17 mouse cellular contexts compared by ENCODE assay signal in genomic region chr8:13180408-13180807, GRCm38 (mm10). TPM values are rescaled to one million over a fixed set of nuclear protein-coding genes. Genes with fewer than 3 reads are reported as not detected.
A peak's percentile ranks its signal among the peaks of the same experiment; 100 is the strongest.
DNase-seq lines count a peak whose midpoint lies in the region; ATAC-seq and TF ChIP-seq lines count a peak whose summit lies in the region.
"Had no signal": no experiment of that assay in that cellular context is flagged by ENCODE, and none has a peak within 500 bp of the region (broad histone marks: within the 10 kb centered on the region; RNA-seq: fewer than 3 reads in every experiment).

No protein-coding gene starts in this region.

- no peak for TF ChIP-seq CTCF in gastrocnemius, adult 2 months (IDR thresholded peaks at IDR 0.05)

- H3K4me3 ChIP-seq in gastrocnemius, adult 2 months: peak overlapping the region; percentile 28
- no peak overlapping the region for H3K4me3 ChIP-seq in heart, embryonic 12.5 days
- no peak overlapping the region for H3K4me3 ChIP-seq in heart, embryonic 16.5 days (ENCODE audit: low read length)
- H3K4me3 ChIP-seq: embryonic facial prominence, embryonic 10.5 days; forebrain, embryonic 13.5 days; hindbrain, embryonic 10.5 days; intestine, embryonic 15.5 days had no signal

- intact Hi-C loops in gastrocnemius, adult 2 months (cut with DNase I): no loop called here
- intact Hi-C loops in gastrocnemius, postnatal 14 days (cut with DNase I; ENCODE audit: low total_unique reads): no loop called here
- intact Hi-C loops in heart, postnatal 25 days (cut with DNase I): no loop called here
- intact Hi-C loops in heart, postnatal 14 days (cut with DNase I): no loop called here

- whole genome bisulfite sequencing in heart, embryonic 12.5 days: 80% methylated on average over 9 of the region's 9 CpGs
- WGBS in heart, embryonic 16.5 days: 68% methylated on average over 9 of the region's 9 CpGs

- ATAC-seq in heart, embryonic 12.5 days (ENCODE audit: insufficient number of reproducible peaks, low FRiP score): no peak
- no peak for ATAC-seq in heart, embryonic 16.5 days (replicated peaks; ENCODE audit: extremely low read depth, insufficient read depth, low FRiP score)
- ATAC-seq: forebrain, embryonic 13.5 days; intestine, embryonic 15.5 days had no signal

- peak; percentile 48 for DNase-seq in gastrocnemius, adult 2 months
- DNase-seq in gastrocnemius, postnatal 14 days: no peak
- DNase-seq in heart, postnatal 25 days (ENCODE audit: low spot score): no peak
- DNase-seq in heart, postnatal 14 days: no peak
- peak; percentile 42 for DNase-seq in lung, postnatal 36 days
- no peak for DNase-seq in lung, postnatal 14 days
- DNase-seq: adrenal gland, postnatal 25 days; cerebellum, adult 2 months; forebrain, postnatal 0 days; kidney, adult 8-10 months had no signal

- no peaks in the 10 kb centered on the region for H3K27me3 ChIP-seq in heart, embryonic 12.5 days (replicated peaks)
- H3K27me3 ChIP-seq in heart, embryonic 16.5 days (ENCODE audit: control insufficient read depth, insufficient read depth, low read length): no peaks in the 10 kb centered on the region
- H3K27me3 ChIP-seq: forebrain, embryonic 13.5 days; intestine, embryonic 15.5 days had no signal

- H3K9me3 ChIP-seq in heart, embryonic 12.5 days (replicated peaks): no peaks in the 10 kb centered on the region
- no peaks in the 10 kb centered on the region for H3K9me3 ChIP-seq in heart, embryonic 16.5 days (replicated peaks; ENCODE audit: control insufficient read depth, low read length)
- H3K9me3 ChIP-seq: embryonic facial prominence, embryonic 10.5 days; forebrain, embryonic 13.5 days; hindbrain, embryonic 10.5 days; intestine, embryonic 15.5 days had no signal

- no peak overlapping the region for H3K4me2 ChIP-seq in heart, embryonic 12.5 days
- H3K4me2 ChIP-seq in heart, embryonic 16.5 days (ENCODE audit: low read depth, low read length): no peak overlapping the region
- H3K4me2 ChIP-seq: forebrain, embryonic 13.5 days; hindbrain, embryonic 14.5 days; intestine, embryonic 15.5 days had no signal

- H3K9ac ChIP-seq in heart, embryonic 12.5 days: no peak overlapping the region
- H3K9ac ChIP-seq in heart, embryonic 16.5 days (ENCODE audit: low read length): no peak overlapping the region
- H3K9ac ChIP-seq: forebrain, embryonic 13.5 days; forebrain, postnatal 0 days; hindbrain, embryonic 14.5 days; intestine, embryonic 15.5 days had no signal

- H3K36me3 ChIP-seq in heart, embryonic 12.5 days: peaks cover 37% of the 10 kb centered on the region
- H3K36me3 ChIP-seq in heart, embryonic 16.5 days (ENCODE audit: control insufficient read depth, insufficient read depth): peaks cover 11% of the 10 kb centered on the region

- H3K27ac ChIP-seq in gastrocnemius, adult 2 months: peak overlapping the region; percentile 89
- peak overlapping the region; percentile 84; the same call in 1 of the 2 replicates for H3K27ac ChIP-seq in heart, embryonic 12.5 days (ENCODE audit: poor library complexity, severe bottlenecking)
- peak overlapping the region; percentile 83 for H3K27ac ChIP-seq in heart, embryonic 16.5 days (ENCODE audit: low read length)
- H3K27ac ChIP-seq: embryonic facial prominence, embryonic 10.5 days; forebrain, embryonic 13.5 days; hindbrain, embryonic 10.5 days; hindbrain, embryonic 14.5 days; intestine, embryonic 15.5 days had no signal

- H3K4me1 ChIP-seq in heart, embryonic 12.5 days (replicated peaks): peaks cover 27% of the 10 kb centered on the region
- H3K4me1 ChIP-seq in heart, embryonic 16.5 days (ENCODE audit: control insufficient read depth, insufficient read depth, low read length): peaks cover 13% of the 10 kb centered on the region
- H3K4me1 ChIP-seq: forebrain, embryonic 13.5 days; hindbrain, embryonic 10.5 days; intestine, embryonic 15.5 days had no signal

RNA-seq across cellular contexts. Expression of gene Grtp1, which starts 20.0 kb away (rescaled TPM):
- 10 to 100 TPM in 1 of 2 experiments, 1 to 10 TPM in 1; 9.7 to 20.6 TPM for total RNA-seq in gastrocnemius, adult 2 months (2021)
- 10 to 100 TPM; 10.1 to 12.4 TPM for total RNA-seq in gastrocnemius, postnatal 14 days (2021)
- polyA plus RNA-seq in heart, embryonic 12.5 days (2016; fragmentation: Nextera tagmentation; extraction: Ambion mirVana): 19.8 and 22.7 TPM in 2 replicates
- 1 to 10 TPM; 4.1 to 5.2 TPM for total RNA-seq in heart, postnatal 25 days (2021)
- polyA plus RNA-seq in heart, embryonic 16.5 days (2015; fragmentation: Nextera tagmentation; extraction: Ambion mirVana): 11.0 and 12.2 TPM in 2 replicates
- total RNA-seq in heart, postnatal 14 days (2021): 1 to 10 TPM; 2.8 to 2.9 TPM

RNA-seq across cellular contexts. Expression of gene Lamp1, which starts 21.4 kb away (rescaled TPM):
- 100 to 1,000 TPM; 378 to 400 TPM for total RNA-seq in gastrocnemius, adult 2 months (2021)
- total RNA-seq in gastrocnemius, postnatal 14 days (2021): 100 to 1,000 TPM; 222 to 232 TPM
- 364 and 372 TPM in 2 replicates for polyA plus RNA-seq in heart, embryonic 12.5 days (2016; fragmentation: Nextera tagmentation; extraction: Ambion mirVana)
- total RNA-seq in heart, postnatal 25 days (2021): 100 to 1,000 TPM; 374 to 387 TPM
- polyA plus RNA-seq in heart, embryonic 16.5 days (2015; fragmentation: Nextera tagmentation; extraction: Ambion mirVana): 317 and 318 TPM in 2 replicates
- total RNA-seq in heart, postnatal 14 days (2021): 100 to 1,000 TPM; 328 to 332 TPM

Comparison
In these comparisons a context has a peak if more than half of its experiments do, and no peak if none do; other contexts are left out.
1. DNase-seq: peak in gastrocnemius, adult 2 months (single experiment) and lung, postnatal 36 days (single experiment); none in gastrocnemius, postnatal 14 days (single experiment), heart, postnatal 25 days (single experiment), heart, postnatal 14 days (0 of 2) and lung, postnatal 14 days (single experiment).
2. Peak in every context shown above with its lines, with median percentiles within 50 percentile points of each other: H3K27ac ChIP-seq.